Mouse (Mus musculus): ENCODE data around the gene Tmem59l. TPM values are rescaled to one million over a fixed set of nuclear protein-coding genes. Genes with fewer than 3 reads are reported as not detected.

Gene Tmem59l
- polyA plus RNA-seq, 1 experiment from 2014 or later, result 0.31 TPM

GRCm38 (mm10) chr8:70490880-70491495 lies 3.8 kb upstream of the Tmem59l start:
- Histone ChIP-seq H3K4me1 (ENCODE audit: control insufficient read depth in 2 of 2, insufficient read depth in 2 of 2, low read length in 2 of 2) (peaks cover 14 to 41% of the 10 kb centered on the region in 2 experiments; a peak in 3 of 4 replicates), H3K9ac (ENCODE audit: low read length) (no peak overlapping the region), H3K4me3 (ENCODE audit: control insufficient read depth in 1 of 2, insufficient read depth in 1 of 2, low read depth in 1 of 2, low read length in 2 of 2) (no peak overlapping the region), H3K4me2 (ENCODE audit: low read length) (no peak overlapping the region), H3K27me3 (ENCODE audit: control insufficient read depth, insufficient read depth, low read length) (peaks cover 99% of the 10 kb centered on the region), H3K27ac (replicated peaks in 1 of 2; ENCODE audit: control insufficient read depth in 1 of 2, insufficient read depth in 1 of 2, low read depth in 2 of 2, low read length in 2 of 2) (no peak overlapping the region), H3K9me3 (ENCODE audit: control insufficient read depth, low read length) (no peaks in the 10 kb centered on the region), H3K36me3 (ENCODE audit: control insufficient read depth, insufficient read depth, low read length) (no peaks in the 10 kb centered on the region)
- no peak for ATAC-seq (ENCODE audit: insufficient number of reproducible peaks, insufficient read depth, low FRiP score, low read depth)
- WGBS, result 5% methylated on average over 20 of the region's 20 CpGs

DNA sequence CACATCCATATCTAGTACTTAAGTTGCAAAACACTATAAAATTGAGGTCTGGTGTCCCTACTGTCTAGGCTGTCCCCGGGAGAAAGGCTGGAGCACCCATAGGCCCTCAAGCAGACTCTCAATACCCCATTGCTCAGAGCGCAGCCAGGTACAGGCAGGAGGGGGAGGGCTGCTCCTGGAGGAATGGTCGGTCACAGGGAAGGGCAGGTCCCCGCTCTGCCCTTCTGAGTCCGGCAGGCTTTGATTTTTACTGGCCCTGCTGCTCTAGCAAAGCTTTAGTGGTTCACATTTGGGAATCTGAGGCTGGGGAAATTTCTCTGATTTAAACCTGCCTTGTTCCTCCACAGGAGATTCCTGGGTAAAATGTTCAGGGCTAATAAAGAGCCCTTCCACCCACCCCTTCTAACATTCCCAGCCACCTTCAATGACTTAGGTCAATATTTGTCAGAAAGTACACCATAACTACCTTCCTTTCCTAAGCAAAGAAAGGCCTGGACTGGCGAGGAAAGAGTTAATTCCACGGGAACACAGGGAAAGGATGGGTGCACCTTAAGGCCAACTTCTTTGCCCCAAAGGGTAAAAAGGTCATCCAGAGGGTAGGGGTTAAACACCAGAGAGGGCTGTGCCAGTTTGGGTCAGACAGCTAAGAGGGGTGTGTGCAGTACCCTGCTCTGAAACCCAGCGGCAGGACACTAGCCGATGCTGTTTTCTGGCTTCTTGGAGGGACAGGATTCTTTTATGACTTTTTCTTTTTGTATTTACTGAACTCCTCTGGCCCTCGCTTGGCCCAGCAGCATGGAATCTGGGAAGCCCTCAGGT lies 3.1 kb upstream of the Tmem59l start:
- 17% methylated on average over 10 of the region's 10 CpGs for WGBS
- no peak overlapping the region for H3K27ac ChIP-seq (replicated peaks in 1 of 2; ENCODE audit: control insufficient read depth in 1 of 2, insufficient read depth in 1 of 2, low read depth in 2 of 2, low read length in 2 of 2)
- H3K4me2 ChIP-seq (ENCODE audit: low read length), result no peak overlapping the region
- no peaks in the 10 kb centered on the region for H3K36me3 ChIP-seq (ENCODE audit: control insufficient read depth, insufficient read depth, low read length)
- peaks cover 99% of the 10 kb centered on the region for H3K27me3 ChIP-seq (ENCODE audit: control insufficient read depth, insufficient read depth, low read length)
- H3K4me3 ChIP-seq (ENCODE audit: control insufficient read depth in 1 of 2, insufficient read depth in 1 of 2, low read depth in 1 of 2, low read length in 2 of 2), result peak overlapping the region in 1 of 2 experiments; percentile 37; a peak in 2 of 4 replicates
- peak overlapping the region; percentile 54; the same call in 1 of the 2 replicates for H3K9ac ChIP-seq (ENCODE audit: low read length)
- no peak for ATAC-seq (ENCODE audit: insufficient number of reproducible peaks, insufficient read depth, low FRiP score, low read depth)
- no peaks in the 10 kb centered on the region for H3K9me3 ChIP-seq (ENCODE audit: control insufficient read depth, low read length)
- H3K4me1 ChIP-seq (ENCODE audit: control insufficient read depth in 2 of 2, insufficient read depth in 2 of 2, low read length in 2 of 2), result peaks cover 14 to 41% of the 10 kb centered on the region in 2 experiments; a peak in 3 of 4 replicates

- no peak overlapping the region for H3K27ac ChIP-seq (replicated peaks in 1 of 2; ENCODE audit: control insufficient read depth in 1 of 2, insufficient read depth in 1 of 2, low read depth in 2 of 2, low read length in 2 of 2)
- ATAC-seq (ENCODE audit: insufficient number of reproducible peaks, insufficient read depth, low FRiP score, low read depth), result no peak
- H3K4me3 ChIP-seq (ENCODE audit: control insufficient read depth in 1 of 2, insufficient read depth in 1 of 2, low read depth in 1 of 2, low read length in 2 of 2), result peak overlapping the region; percentile 23 to 37; a peak in 3 of 4 replicates
- H3K36me3 ChIP-seq (ENCODE audit: control insufficient read depth, insufficient read depth, low read length), result no peaks in the 10 kb centered on the region
- no peaks in the 10 kb centered on the region for H3K9me3 ChIP-seq (ENCODE audit: control insufficient read depth, low read length)
- peaks cover 14 to 39% of the 10 kb centered on the region in 2 experiments; a peak in 3 of 4 replicates for H3K4me1 ChIP-seq (ENCODE audit: control insufficient read depth in 2 of 2, insufficient read depth in 2 of 2, low read length in 2 of 2)
- H3K4me2 ChIP-seq (ENCODE audit: low read length), result peak overlapping the region; percentile 68
- H3K9ac ChIP-seq (ENCODE audit: low read length), result peak overlapping the region; percentile 54; the same call in 1 of the 2 replicates
- under 1% methylated on average over 32 of the region's 41 CpGs for WGBS
- peaks cover 99% of the 10 kb centered on the region for H3K27me3 ChIP-seq (ENCODE audit: control insufficient read depth, insufficient read depth, low read length)
Observed at GRCm38 (mm10) chr8:70489576-70489975, 2.4 kb upstream of the Tmem59l start.

DNA sequence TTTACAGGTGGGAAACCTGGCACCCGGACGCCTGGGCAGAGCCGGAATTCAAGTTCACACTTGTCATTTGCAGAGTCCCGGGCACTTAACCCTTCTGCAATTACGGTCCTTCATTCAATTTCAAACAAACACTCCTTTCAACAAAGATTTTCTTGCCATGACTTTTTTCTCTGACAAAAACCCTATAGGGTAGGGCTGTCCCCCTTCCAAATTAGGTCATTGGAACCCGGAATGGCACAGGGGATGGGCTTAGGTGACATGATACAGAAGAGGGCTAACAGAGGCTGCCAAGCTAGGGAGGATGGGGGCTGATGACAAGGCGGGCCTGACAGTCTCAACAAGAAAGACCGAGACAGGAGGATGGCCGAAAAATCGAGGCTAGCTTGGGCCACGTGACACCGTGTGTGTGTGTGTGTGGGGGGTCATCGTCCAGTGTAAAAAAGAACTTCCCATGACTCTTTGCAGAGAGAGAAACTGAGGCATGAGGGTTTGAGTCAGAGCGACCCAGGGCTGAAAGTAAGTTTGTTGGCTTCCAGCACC lies 1.8 kb upstream of the Tmem59l start:
- H3K9ac ChIP-seq (ENCODE audit: low read length), result peak overlapping the region; percentile 54; the same call in 1 of the 2 replicates
- no peak overlapping the region for H3K27ac ChIP-seq (replicated peaks in 1 of 2; ENCODE audit: control insufficient read depth in 1 of 2, insufficient read depth in 1 of 2, low read depth in 2 of 2, low read length in 2 of 2)
- peak overlapping the region; percentile 68 for H3K4me2 ChIP-seq (ENCODE audit: low read length)
- no peaks in the 10 kb centered on the region for H3K36me3 ChIP-seq (ENCODE audit: control insufficient read depth, insufficient read depth, low read length)
- peaks cover 99% of the 10 kb centered on the region for H3K27me3 ChIP-seq (ENCODE audit: control insufficient read depth, insufficient read depth, low read length)
- H3K9me3 ChIP-seq (ENCODE audit: control insufficient read depth, low read length), result no peaks in the 10 kb centered on the region
- no peak for ATAC-seq (ENCODE audit: insufficient number of reproducible peaks, insufficient read depth, low FRiP score, low read depth)
- peak overlapping the region; percentile 23 to 37; a peak in 3 of 4 replicates for H3K4me3 ChIP-seq (ENCODE audit: control insufficient read depth in 1 of 2, insufficient read depth in 1 of 2, low read depth in 1 of 2, low read length in 2 of 2)
- 4% methylated on average over 14 of the region's 14 CpGs for WGBS
- H3K4me1 ChIP-seq (ENCODE audit: control insufficient read depth in 2 of 2, insufficient read depth in 2 of 2, low read length in 2 of 2), result peaks cover 14 to 37% of the 10 kb centered on the region in 2 experiments; a peak in 3 of 4 replicates

- H3K4me1 ChIP-seq (ENCODE audit: control insufficient read depth in 2 of 2, insufficient read depth in 2 of 2, low read length in 2 of 2), result peaks cover 10 to 30% of the 10 kb centered on the region in 2 experiments; a peak in 3 of 4 replicates
- H3K4me2 ChIP-seq (ENCODE audit: low read length), result peak overlapping the region; percentile 64
- peaks cover 97% of the 10 kb centered on the region for H3K27me3 ChIP-seq (ENCODE audit: control insufficient read depth, insufficient read depth, low read length)
- H3K4me3 ChIP-seq (ENCODE audit: control insufficient read depth in 1 of 2, insufficient read depth in 1 of 2, low read depth in 1 of 2, low read length in 2 of 2), result peak overlapping the region; percentile 27 to 37
- ATAC-seq (ENCODE audit: insufficient number of reproducible peaks, insufficient read depth, low FRiP score, low read depth), result 0 out of 2 replicates have a peak, but pooled peaks have one; percentile 15
- no peak overlapping the region for H3K9ac ChIP-seq (ENCODE audit: low read length)
- no peaks in the 10 kb centered on the region for H3K9me3 ChIP-seq (ENCODE audit: control insufficient read depth, low read length)
- H3K36me3 ChIP-seq (ENCODE audit: control insufficient read depth, insufficient read depth, low read length), result no peaks in the 10 kb centered on the region
- no peak overlapping the region for H3K27ac ChIP-seq (replicated peaks in 1 of 2; ENCODE audit: control insufficient read depth in 1 of 2, insufficient read depth in 1 of 2, low read depth in 2 of 2, low read length in 2 of 2)
- WGBS, result 4% methylated on average over 55 of the region's 55 CpGs
Observed at GRCm38 (mm10) chr8:70487993-70488796, 1.0 kb upstream of the Tmem59l start.

GRCm38 (mm10) chr8:70486191-70486681 lies 922 bp downstream of the Tmem59l start:
- H3K4me1 ChIP-seq (ENCODE audit: control insufficient read depth in 2 of 2, insufficient read depth in 2 of 2, low read length in 2 of 2), result peaks cover 10 to 21% of the 10 kb centered on the region in 2 experiments; a peak in 3 of 4 replicates
- H3K4me3 ChIP-seq (ENCODE audit: control insufficient read depth in 1 of 2, insufficient read depth in 1 of 2, low read depth in 1 of 2, low read length in 2 of 2), result no peak overlapping the region
- ATAC-seq (ENCODE audit: insufficient number of reproducible peaks, insufficient read depth, low FRiP score, low read depth), result no peak
- no peaks in the 10 kb centered on the region for H3K9me3 ChIP-seq (ENCODE audit: control insufficient read depth, low read length)
- peaks cover 90% of the 10 kb centered on the region for H3K27me3 ChIP-seq (ENCODE audit: control insufficient read depth, insufficient read depth, low read length)
- H3K27ac ChIP-seq (replicated peaks in 1 of 2; ENCODE audit: control insufficient read depth in 1 of 2, insufficient read depth in 1 of 2, low read depth in 2 of 2, low read length in 2 of 2), result no peak overlapping the region
- H3K36me3 ChIP-seq (ENCODE audit: control insufficient read depth, insufficient read depth, low read length), result no peaks in the 10 kb centered on the region
- 37% methylated on average over 7 of the region's 7 CpGs for WGBS
- H3K9ac ChIP-seq (ENCODE audit: low read length), result no peak overlapping the region
- H3K4me2 ChIP-seq (ENCODE audit: low read length), result no peak overlapping the region

GRCm38 (mm10) chr8:70482943-70483342 lies 4.2 kb downstream of the Tmem59l start:
- 30% methylated on average over 2 of the region's 2 CpGs for WGBS
- Histone ChIP-seq H3K4me3 (ENCODE audit: control insufficient read depth in 1 of 2, insufficient read depth in 1 of 2, low read depth in 1 of 2, low read length in 2 of 2) (no peak overlapping the region), H3K9me3 (ENCODE audit: control insufficient read depth, low read length) (no peaks in the 10 kb centered on the region), H3K4me2 (ENCODE audit: low read length) (no peak overlapping the region), H3K4me1 (ENCODE audit: control insufficient read depth in 2 of 2, insufficient read depth in 2 of 2, low read length in 2 of 2) (peaks cover 2 to 4% of the 10 kb centered on the region in 2 experiments; a peak in 2 of 4 replicates), H3K36me3 (ENCODE audit: control insufficient read depth, insufficient read depth, low read length) (no peaks in the 10 kb centered on the region), H3K27ac (replicated peaks in 1 of 2; ENCODE audit: control insufficient read depth in 1 of 2, insufficient read depth in 1 of 2, low read depth in 2 of 2, low read length in 2 of 2) (no peak overlapping the region), H3K27me3 (ENCODE audit: control insufficient read depth, insufficient read depth, low read length) (peaks cover 69% of the 10 kb centered on the region), H3K9ac (ENCODE audit: low read length) (no peak overlapping the region)
- ATAC-seq (ENCODE audit: insufficient number of reproducible peaks, insufficient read depth, low FRiP score, low read depth), result no peak
